In the genomic region with DNA sequence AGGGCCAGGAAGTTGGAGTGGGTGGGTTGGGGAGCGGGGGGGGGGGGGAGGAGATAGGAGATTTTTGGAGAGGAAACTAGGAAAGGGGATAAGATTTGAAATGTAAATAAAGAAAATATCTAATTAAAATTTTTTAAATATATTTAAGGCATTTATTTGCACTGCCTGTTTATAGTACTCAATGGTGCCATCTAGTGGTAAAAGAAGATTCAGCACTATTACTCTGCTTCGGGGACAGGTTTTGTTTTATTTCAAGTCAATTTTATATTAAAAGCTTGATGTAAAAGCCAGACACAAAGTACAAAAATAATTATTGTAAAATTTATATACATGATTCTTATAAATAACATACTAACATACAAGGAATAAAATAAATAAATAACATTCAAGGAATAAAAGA, we compare ENCODE assay signal across 9 mouse cellular contexts.
A peak's percentile ranks its signal among the peaks of the same experiment; 100 is the strongest.
DNase-seq lines count a peak whose midpoint lies in the region; ATAC-seq and TF ChIP-seq lines count a peak whose summit lies in the region.
"Had no signal": no experiment of that assay in that cellular context is flagged by ENCODE, and none has a peak within 500 bp of the region (broad histone marks: within the 10 kb centered on the region; RNA-seq: fewer than 3 reads in every experiment).

No protein-coding gene starts in this region.

- WGBS in heart, postnatal 0 days = 39% methylated on average over 1 of the region's 2 CpGs
- WGBS in neural tube, embryonic 15.5 days = 33% methylated on average over 2 of the region's 2 CpGs

- H3K27ac ChIP-seq in heart, postnatal 0 days (ENCODE audit: low read depth) = no peak overlapping the region
- no peak overlapping the region for H3K27ac ChIP-seq in neural tube, embryonic 15.5 days (replicated peaks)

- no peak overlapping the region for H3K4me2 ChIP-seq in heart, postnatal 0 days (ENCODE audit: low read depth, low read length)
- no peak overlapping the region for H3K4me2 ChIP-seq in neural tube, embryonic 15.5 days

- H3K27me3 ChIP-seq in heart, postnatal 0 days (ENCODE audit: control insufficient read depth, insufficient read depth, low read length) = no peaks in the 10 kb centered on the region
- H3K27me3 ChIP-seq in neural tube, embryonic 15.5 days (replicated peaks) = no peaks in the 10 kb centered on the region
- H3K27me3 ChIP-seq: megakaryocyte, embryonic 14.5 days had no signal

- H3K4me1 ChIP-seq in heart, postnatal 0 days (ENCODE audit: control insufficient read depth, insufficient read depth) = no peaks in the 10 kb centered on the region
- 0 out of 2 replicates have a peak, but pooled peaks cover under 1% of the 10 kb centered on the region for H3K4me1 ChIP-seq in neural tube, embryonic 15.5 days

- H3K36me3 ChIP-seq in heart, postnatal 0 days (replicated peaks; ENCODE audit: control insufficient read depth, insufficient read depth, low read length) = no peaks in the 10 kb centered on the region
- no peaks in the 10 kb centered on the region for H3K36me3 ChIP-seq in neural tube, embryonic 15.5 days

- intact Hi-C loops in heart, postnatal 25 days (cut with DNase I) = loop anchor here (1.0 to 5.0 kb wide), 4 partner anchors 56 to 244 kb away; no protein-coding TSS in a partner anchor

- no peak for TF ChIP-seq EP300 in heart, postnatal 0 days (IDR thresholded peaks at IDR 0.05; ENCODE audit: low read depth)

- no peaks in the 10 kb centered on the region for H3K9me3 ChIP-seq in heart, postnatal 0 days (replicated peaks; ENCODE audit: control insufficient read depth, low read length)
- H3K9me3 ChIP-seq in neural tube, embryonic 15.5 days (replicated peaks) = no peaks in the 10 kb centered on the region
- H3K9me3 ChIP-seq: megakaryocyte, embryonic 14.5 days had no signal

- peak; percentile 61 for TF ChIP-seq CTCF in heart, postnatal 0 days (IDR thresholded peaks at IDR 0.05; ENCODE audit: low read depth)

- peak; percentile 41 for DNase-seq in heart, postnatal 0 days (ENCODE audit: low spot score)
- no peak for DNase-seq in heart, postnatal 25 days (ENCODE audit: low spot score)
- DNase-seq in lung, postnatal 25 days (ENCODE audit: low spot score) = peak; percentile 53
- no peak for DNase-seq in lung, adult 18-20 months
- DNase-seq in brain, adult 2 months (ENCODE audit: low read depth, low spot score) = peak; percentile 66
- peak; percentile 57 for DNase-seq in retina, postnatal 1 day
- DNase-seq in B cell, adult 2 months = no peak

- no peak overlapping the region for H3K4me3 ChIP-seq in heart, postnatal 0 days (ENCODE audit: low read depth, low read length)
- no peak overlapping the region for H3K4me3 ChIP-seq in neural tube, embryonic 15.5 days (replicated peaks)
- H3K4me3 ChIP-seq: megakaryocyte, embryonic 14.5 days had no signal

- ATAC-seq in heart, postnatal 0 days (ENCODE audit: insufficient read depth, low read depth) = no peak
- no peak for ATAC-seq in neural tube, embryonic 15.5 days (ENCODE audit: low FRiP score)

- H3K9ac ChIP-seq in heart, postnatal 0 days (replicated peaks; ENCODE audit: low read depth, low read length) = no peak overlapping the region
- H3K9ac ChIP-seq in neural tube, embryonic 15.5 days (replicated peaks) = no peak overlapping the region

Comparison
In these comparisons a context has a peak if more than half of its experiments do, and no peak if none do; other contexts are left out.
1. DNase-seq: peak in heart, postnatal 0 days (single experiment), lung, postnatal 25 days (single experiment), brain, adult 2 months (single experiment) and retina, postnatal 1 day (single experiment); none in heart, postnatal 25 days (single experiment), lung, adult 18-20 months (0 of 2) and B cell, adult 2 months (0 of 2).